Mouse (Mus musculus) kidney, embryonic 16.5 days (tissue): ENCODE data around the gene Tmem89. TPM values are rescaled to one million over a fixed set of nuclear protein-coding genes. Genes with fewer than 3 reads are reported as not detected.

ENCODE experiments used
- ATAC-seq: fragments of 200-750 bp; cut with Nextera tagmentation; 2 replicates; pipeline ENCODE4 v1.8.0; 2017; ENCODE audit warnings: moderate TSS enrichment; ENCODE audit not compliant: low FRiP score, low TSS enrichment
- H3K27ac ChIP-seq: fragments of 300-500 bp; sonication (generic); 2 replicates; pipeline ENCODE4 v1.5.1; 2014; ENCODE audit warnings: low read length
- H3K27me3 ChIP-seq: fragments of 300-500 bp; sonication (generic); 2 replicates; pipeline ENCODE4 v1.6.1; 2014; ENCODE audit warnings: low read length, control low read depth, mixed read lengths; ENCODE audit not compliant: insufficient read depth
- H3K36me3 ChIP-seq: fragments of 300-500 bp; sonication (generic); 2 replicates; pipeline ENCODE4 v1.6.1; 2014; ENCODE audit warnings: low read length, control low read depth, mixed read lengths; ENCODE audit not compliant: insufficient read depth
- H3K4me1 ChIP-seq: fragments of 300-500 bp; sonication (generic); 2 replicates; pipeline ENCODE4 v1.6.1; 2014; ENCODE audit warnings: low read length, control low read depth, mixed read lengths; ENCODE audit not compliant: insufficient read depth
- H3K4me2 ChIP-seq: fragments of 300-500 bp; sonication (generic); replicated peaks from 2 replicates; pipeline ENCODE4 v1.6.1; 2014; ENCODE audit warnings: low read depth, low read length
- H3K4me3 ChIP-seq: fragments of 300-500 bp; sonication (generic); 2 replicates; pipeline ENCODE4 v1.5.1; 2014; ENCODE audit warnings: mild to moderate bottlenecking, low read length
- H3K9ac ChIP-seq: fragments of 300-500 bp; sonication (generic); replicated peaks from 2 replicates; pipeline ENCODE4 v1.6.1; 2014; ENCODE audit warnings: low read length
- H3K9me3 ChIP-seq: fragments of 300-500 bp; sonication (generic); 2 replicates; pipeline ENCODE4 v1.6.1; 2016; ENCODE audit warnings: low read length, control low read depth
- WGBS: fragments of 180-500 bp; shearing (Covaris S2); extraction: QIAGEN DNeasy Blood & Tissue Kit; methylation state at CpG from one replicate; pipeline ENCODE4 v1.1.7; 2014; 5-methylcytosine and 5-hydroxymethylcytosine counted together
- polyA plus RNA-seq: library from polyadenylated mRNA; unstranded; fragments of >200 nt; fragmentation: Nextera tagmentation; extraction: Ambion mirVana; gene quantifications from 2 replicates; pipeline ENCODE4 v1.2.1, GENCODE M21; 2015

Gene Tmem89
- polyA plus RNA-seq, 1 experiment from 2014 or later: not detected

DNA sequence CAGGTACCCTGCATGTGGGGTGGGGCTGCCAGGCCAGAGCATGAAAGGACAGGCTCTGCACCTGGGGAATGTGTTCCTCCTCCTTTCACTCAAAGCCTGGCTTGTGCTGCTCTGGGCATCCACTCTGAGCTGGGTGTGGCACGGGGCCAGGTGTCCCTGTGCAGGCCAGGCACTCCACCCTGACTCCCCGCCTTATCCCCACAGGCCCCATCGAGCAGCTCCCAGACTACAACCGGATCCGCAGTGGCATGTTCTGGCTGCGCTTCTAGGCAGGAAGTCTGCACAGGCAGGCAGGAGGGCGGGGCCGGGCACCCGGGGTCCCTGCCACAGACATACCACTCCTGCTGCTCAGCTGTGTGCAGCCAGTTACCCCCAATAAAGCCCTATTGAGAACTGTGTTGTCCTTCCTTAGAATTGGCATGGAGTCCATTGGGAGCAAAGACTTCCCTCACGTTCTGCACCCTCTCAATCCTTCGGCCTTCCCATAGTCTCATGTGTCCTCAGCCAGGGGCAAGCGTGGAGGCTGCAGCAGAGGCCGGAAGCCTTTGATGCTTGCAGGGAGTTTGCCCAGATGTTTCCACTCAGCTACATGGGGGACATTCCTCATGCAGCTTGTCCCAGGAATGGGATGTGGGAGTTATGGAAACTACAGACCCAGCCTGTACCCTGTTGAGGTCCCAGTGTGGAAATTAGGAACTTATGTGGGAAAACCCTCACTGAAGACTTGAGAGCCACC, 35.0 kb downstream of the Tmem89 start:
- H3K4me3 ChIP-seq: no peak overlapping the region
- no peak overlapping the region for H3K4me2 ChIP-seq
- WGBS: 59% methylated on average over 13 of the region's 13 CpGs
- no peaks in the 10 kb centered on the region for H3K9me3 ChIP-seq
- no peak overlapping the region for H3K9ac ChIP-seq
- ATAC-seq: peak; percentile 81
- H3K27me3 ChIP-seq: 0 out of 2 replicates have a peak, but pooled peaks cover 1% of the 10 kb centered on the region
- peaks cover 22% of the 10 kb centered on the region for H3K4me1 ChIP-seq
- H3K36me3 ChIP-seq: peaks cover 58% of the 10 kb centered on the region
- peak overlapping the region; percentile 51 for H3K27ac ChIP-seq

DNA sequence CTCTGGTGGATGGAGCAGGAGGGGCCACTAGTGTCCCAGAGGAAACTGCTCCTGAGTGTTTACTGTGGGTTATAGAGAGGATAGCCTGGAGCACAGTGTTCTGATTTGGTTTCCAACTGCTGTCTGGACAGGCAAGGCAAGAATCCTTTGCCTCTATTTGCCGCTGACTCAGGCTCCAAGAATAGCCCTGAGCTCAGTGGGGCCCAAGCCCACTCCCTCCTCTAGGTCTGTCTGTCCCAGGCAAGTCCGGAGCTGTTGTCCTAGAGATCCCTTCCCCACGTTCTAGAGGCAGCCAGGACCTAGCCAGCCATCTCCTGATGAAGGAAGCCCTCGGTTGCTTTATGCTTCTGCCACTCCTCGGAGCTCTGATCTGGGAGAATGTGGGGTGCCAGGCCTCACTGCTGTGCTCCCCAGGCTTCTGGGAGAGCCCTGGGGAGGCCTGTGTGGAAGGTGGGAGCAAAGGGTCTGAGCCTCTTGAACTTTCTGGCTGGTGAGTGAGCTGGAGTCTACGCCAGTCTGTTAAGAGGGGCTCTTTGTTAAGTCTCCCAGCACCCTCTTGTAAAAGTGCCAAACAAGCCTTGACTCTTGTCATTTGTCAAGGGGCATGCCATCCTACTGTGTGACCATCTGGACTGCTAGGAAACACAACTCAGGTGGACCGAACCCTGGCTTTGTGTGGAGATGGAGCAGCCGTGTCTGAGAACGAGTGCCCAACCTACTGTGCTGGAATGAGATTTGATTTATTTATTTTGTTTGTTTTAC, 35.7 kb downstream of the Tmem89 start:
- Histone ChIP-seq H3K27me3 (0 out of 2 replicates have a peak, but pooled peaks cover 2% of the 10 kb centered on the region), H3K9ac (no peak overlapping the region), H3K36me3 (peaks cover 50% of the 10 kb centered on the region), H3K27ac (peak overlapping the region; percentile 51), H3K4me1 (peaks cover 24% of the 10 kb centered on the region), H3K4me3 (no peak overlapping the region), H3K9me3 (no peaks in the 10 kb centered on the region), H3K4me2 (no peak overlapping the region)
- 83% methylated on average over 9 of the region's 9 CpGs for WGBS
- peak; percentile 2; the same call in 1 of the 2 replicates for ATAC-seq

- H3K4me3 ChIP-seq: peak within 1 kb of the TSS; percentile 26
- H3K27me3 ChIP-seq: 0 out of 2 replicates have a peak, but pooled peaks cover 2% of the 10 kb centered on the region
- H3K4me1 ChIP-seq: peaks cover 24% of the 10 kb centered on the region
- H3K9ac ChIP-seq: peak within 1 kb of the TSS; percentile 36; the same call in 1 of the 2 replicates
- H3K9me3 ChIP-seq: no peaks in the 10 kb centered on the region
- H3K27ac ChIP-seq: no peak within 1 kb of the TSS
- peak within 1 kb of the TSS; percentile 51 for H3K4me2 ChIP-seq
- 9% methylated on average over 15 of the region's 15 CpGs for WGBS
- H3K36me3 ChIP-seq: peaks cover 24% of the 10 kb centered on the region
- ATAC-seq: no peak
Measured at GRCm38 (mm10) chr9:108953081-108953636, 38.7 kb downstream of the Tmem89 start, which contains the start of gene Col7a1. Col7a1 (plus strand) TSS chr9:108953586.

GRCm38 (mm10) chr9:108955241-108955640, 40.8 kb downstream of the Tmem89 start:
- Histone ChIP-seq H3K4me1 (peaks cover 14% of the 10 kb centered on the region), H3K4me2 (no peak overlapping the region), H3K4me3 (no peak overlapping the region), H3K36me3 (peaks cover 3% of the 10 kb centered on the region), H3K9ac (no peak overlapping the region), H3K27me3 (0 out of 2 replicates have a peak, but pooled peaks cover 2% of the 10 kb centered on the region), H3K27ac (no peak overlapping the region), H3K9me3 (no peaks in the 10 kb centered on the region)
- WGBS: 66% methylated on average over 11 of the region's 11 CpGs
- no peak for ATAC-seq

DNA sequence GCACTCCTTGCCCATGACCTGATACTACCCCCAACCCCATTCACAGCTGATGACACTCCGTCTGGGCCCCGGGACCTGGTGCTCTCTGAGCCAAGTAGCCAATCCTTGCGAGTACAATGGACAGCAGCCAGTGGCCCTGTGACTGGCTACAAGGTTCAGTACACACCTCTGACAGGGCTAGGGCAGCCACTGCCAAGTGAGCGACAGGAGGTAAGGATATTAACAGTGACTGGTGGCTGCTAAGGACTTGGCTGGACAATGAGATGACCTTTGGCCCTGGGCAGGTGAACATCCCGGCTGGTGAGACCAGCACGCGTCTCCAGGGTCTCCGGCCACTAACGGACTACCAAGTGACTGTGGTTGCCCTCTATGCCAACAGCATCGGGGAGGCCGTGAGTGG, 41.4 kb downstream of the Tmem89 start:
- Histone ChIP-seq H3K4me1 (peaks cover 14% of the 10 kb centered on the region; the same call in 1 of the 2 replicates), H3K4me3 (no peak overlapping the region), H3K9me3 (no peaks in the 10 kb centered on the region), H3K27ac (no peak overlapping the region), H3K36me3 (no peaks in the 10 kb centered on the region), H3K9ac (no peak overlapping the region), H3K4me2 (no peak overlapping the region), H3K27me3 (0 out of 2 replicates have a peak, but pooled peaks cover 2% of the 10 kb centered on the region)
- WGBS: 88% methylated on average over 11 of the region's 11 CpGs
- ATAC-seq: no peak

DNA sequence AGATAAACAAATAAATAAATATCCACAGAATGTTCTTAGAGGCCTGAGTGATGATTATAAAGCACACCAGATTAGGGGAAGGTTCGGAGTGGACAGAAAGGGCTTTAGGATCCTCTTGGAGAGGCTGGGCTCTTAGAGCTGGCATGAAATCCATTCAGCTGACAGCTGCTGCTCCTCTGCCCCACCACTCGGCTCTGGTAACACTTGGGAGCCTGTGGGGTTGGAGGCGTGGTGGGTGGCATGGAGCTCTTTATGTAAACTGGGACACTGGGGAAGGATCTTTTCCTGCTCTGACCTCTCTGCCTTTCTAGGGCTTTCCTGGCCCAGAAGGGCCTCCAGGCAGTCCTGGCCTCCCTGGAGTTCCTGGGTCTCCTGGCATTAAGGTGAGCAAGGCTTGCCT, 49.2 kb downstream of the Tmem89 start:
- 76% methylated on average over 3 of the region's 3 CpGs for WGBS

DNA sequence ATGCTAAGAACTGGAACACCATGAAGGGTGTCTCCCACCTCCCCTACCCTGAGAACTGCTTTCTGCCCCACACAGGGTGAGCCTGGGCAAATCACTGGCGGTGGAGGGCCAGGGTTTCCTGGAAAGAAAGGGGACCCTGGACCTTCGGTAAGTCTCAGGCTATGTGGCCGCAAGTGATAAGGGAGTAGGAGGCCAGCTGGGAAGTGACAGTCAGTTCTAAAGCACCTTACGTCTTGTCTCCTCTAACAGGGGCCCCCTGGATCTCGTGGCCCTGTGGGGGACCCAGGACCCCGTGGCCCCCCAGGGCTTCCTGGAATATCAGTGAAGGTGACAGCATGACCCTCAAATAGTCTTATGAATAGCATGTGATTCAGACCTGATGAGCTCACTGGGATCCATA, 49.9 kb downstream of the Tmem89 start:
- H3K4me2 ChIP-seq: no peak overlapping the region
- no peak overlapping the region for H3K9ac ChIP-seq
- no peaks in the 10 kb centered on the region for H3K27me3 ChIP-seq
- H3K9me3 ChIP-seq: no peaks in the 10 kb centered on the region
- H3K4me3 ChIP-seq: no peak overlapping the region
- H3K4me1 ChIP-seq: no peaks in the 10 kb centered on the region
- no peak for ATAC-seq
- WGBS: 90% methylated on average over 6 of the region's 6 CpGs
- no peaks in the 10 kb centered on the region for H3K36me3 ChIP-seq
- no peak overlapping the region for H3K27ac ChIP-seq

More for the DNA sequence above, 49.2 kb downstream of the Tmem89 start:
- Histone ChIP-seq H3K4me2 (no peak overlapping the region), H3K9me3 (no peaks in the 10 kb centered on the region), H3K36me3 (no peaks in the 10 kb centered on the region), H3K27ac (no peak overlapping the region), H3K27me3 (no peaks in the 10 kb centered on the region), H3K4me3 (no peak overlapping the region), H3K4me1 (no peaks in the 10 kb centered on the region), H3K9ac (no peak overlapping the region)
- no peak for ATAC-seq

Other genes with a start within 250 kb of the Tmem89 start
- gene Prkar2a, start 225.3 kb upstream of the Tmem89 start, polyA plus RNA-seq: 19.8 and 20.2 TPM in 2 replicates
- gene Ip6k2, start 130.8 kb upstream of the Tmem89 start, polyA plus RNA-seq: 100 and 109 TPM in 2 replicates
- gene Nckipsd, start 106.3 kb upstream of the Tmem89 start, polyA plus RNA-seq: 17.7 and 23.6 TPM in 2 replicates
- gene Celsr3, start 88.3 kb upstream of the Tmem89 start, polyA plus RNA-seq: 0.12 and 0.26 TPM in 2 replicates
- 14.4 and 15.3 TPM in 2 replicates for gene Slc26a6, start 61.3 kb upstream of the Tmem89 start, polyA plus RNA-seq
- 621 and 666 TPM in 2 replicates for gene Uqcrc1, start 22.0 kb downstream of the Tmem89 start, polyA plus RNA-seq
- 2.9 and 3.9 TPM in 2 replicates for gene Col7a1, start 39.0 kb downstream of the Tmem89 start, polyA plus RNA-seq
- 0.31 TPM in 1 of 2 replicates, not detected in the other for gene Ucn2, start 71.4 kb downstream of the Tmem89 start, polyA plus RNA-seq
- gene Pfkfb4, start 77.2 kb downstream of the Tmem89 start, polyA plus RNA-seq: 10.4 and 10.9 TPM in 2 replicates
- gene Shisa5, start 123.9 kb downstream of the Tmem89 start, polyA plus RNA-seq: 104 and 110 TPM in 2 replicates
- gene Trex1, start 145.1 kb downstream of the Tmem89 start, polyA plus RNA-seq: 13.6 and 16.6 TPM in 2 replicates
- gene Atrip, start 159.5 kb downstream of the Tmem89 start, polyA plus RNA-seq: 26.7 and 30.7 TPM in 2 replicates
- gene Ccdc51, start 167.9 kb downstream of the Tmem89 start, polyA plus RNA-seq: 16.5 and 16.8 TPM in 2 replicates
- gene Tma7, start 168.0 kb downstream of the Tmem89 start, polyA plus RNA-seq: 494 and 537 TPM in 2 replicates
- gene Plxnb1, start 180.8 kb downstream of the Tmem89 start, polyA plus RNA-seq: 18.9 and 19.8 TPM in 2 replicates
- gene Fbxw21, start 247.4 kb downstream of the Tmem89 start, polyA plus RNA-seq: not detected in 2 replicates